Mouse (Mus musculus) CH12.LX (cell line): ENCODE data around the gene Gopc. TPM values are rescaled to one million over a fixed set of nuclear protein-coding genes. Genes with fewer than 3 reads are reported as not detected.
A peak's percentile ranks its signal among the peaks of the same experiment; 100 is the strongest.
"Not testable (repeated sequence)": the region's sequence is repeated elsewhere in the genome, so short reads cannot be mapped to it uniquely, and the experiment has no call there.

Experiments
- DNase-seq: peaks from one replicate; pipeline ENCODE4 v3.0.0-alpha.2; 2013; ENCODE audit errors: extremely low read depth
- H3K27ac ChIP-seq: 2 replicates; pipeline ENCODE4 v1.5.1; 2012; ENCODE audit warnings: low read depth, mild to moderate bottlenecking, control low read depth, moderate library complexity; ENCODE audit not compliant: insufficient read depth
- H3K27me3 ChIP-seq: replicated peaks from 2 replicates; pipeline ENCODE3; 2012; ENCODE audit warnings: inconsistent platforms
- H3K36me3 ChIP-seq, 2 experiments: replicated peaks in 1 of 2; 2 replicates each; pipeline versions ENCODE3 to v1.6.1; 2012; ENCODE audit warnings: inconsistent platforms in 1 of 2, low read length in 1 of 2, mild to moderate bottlenecking in 1 of 2, mixed read lengths in 1 of 2, moderate library complexity in 1 of 2; ENCODE audit not compliant: control insufficient read depth in 1 of 2, insufficient read depth in 1 of 2
- H3K4me1 ChIP-seq, 2 experiments: 2 replicates each; pipeline ENCODE4 v1.6.1; 2012; ENCODE audit warnings: inconsistent platforms in 1 of 2, moderate library complexity in 1 of 2; ENCODE audit not compliant: insufficient read depth in 2 of 2, control insufficient read depth in 1 of 2
- H3K4me2 ChIP-seq: 2 replicates; pipeline ENCODE4 v1.6.1; 2012; ENCODE audit warnings: low read depth, mild to moderate bottlenecking, control low read depth; ENCODE audit not compliant: poor library complexity, insufficient read depth, severe bottlenecking
- H3K4me3 ChIP-seq, 3 experiments: fragments of 150-350 bp in 1 of 3; sonication (generic) in 1 of 3; replicated peaks in 1 of 3; 2 replicates each; pipeline versions ENCODE3 to v1.5.1; 2011 to 2012; ENCODE audit warnings: low read depth in 2 of 3, low read length in 2 of 3, mild to moderate bottlenecking in 2 of 3, moderate library complexity in 2 of 3, control low read depth in 1 of 3, improper control_type of control experiment in 1 of 3, inconsistent platforms in 1 of 3, mixed read lengths in 1 of 3; ENCODE audit not compliant: poor library complexity in 1 of 3
- H3K79me2 ChIP-seq: replicated peaks from 2 replicates; pipeline ENCODE4 v1.6.1; 2012; ENCODE audit warnings: mild to moderate bottlenecking, moderate library complexity; ENCODE audit not compliant: control insufficient read depth, poor library complexity, insufficient read depth, severe bottlenecking; ENCODE audit errors: extremely low read depth
- H3K9ac ChIP-seq: 2 replicates; pipeline ENCODE4 v1.6.1; 2012; ENCODE audit warnings: low read depth, mild to moderate bottlenecking, control low read depth, moderate library complexity; ENCODE audit not compliant: insufficient read depth
- H3K9me3 ChIP-seq: replicated peaks from 2 replicates; pipeline ENCODE3; 2012; ENCODE audit warnings: low read length, inconsistent platforms, mixed read lengths
- BHLHE40 ChIP-seq: IDR thresholded peaks from 2 replicates; pipeline ENCODE4 v1.6.1; 2011; ENCODE audit warnings: mild to moderate bottlenecking, low read depth, low read length, improper control_type of control experiment
- CHD1 ChIP-seq: IDR thresholded peaks from 2 replicates; pipeline ENCODE4 v1.6.1; 2012; ENCODE audit warnings: low read depth, low read length, improper control_type of control experiment, inconsistent platforms
- E2F4 ChIP-seq: IDR thresholded peaks from 2 replicates; pipeline ENCODE4 v1.6.1; 2011; ENCODE audit warnings: low read depth, low read length, improper control_type of control experiment; ENCODE audit not compliant: insufficient replicate concordance
- ELF1 ChIP-seq: IDR thresholded peaks from 2 replicates; pipeline ENCODE4 v1.6.1; 2014; ENCODE audit warnings: low read depth, mild to moderate bottlenecking, inconsistent platforms, low read length, improper control_type of control experiment
- ETS1 ChIP-seq: conservative IDR thresholded peaks from 2 replicates; pipeline ENCODE4 v1.6.1; 2012; ENCODE audit warnings: low read depth, mild to moderate bottlenecking, inconsistent platforms, low read length, improper control_type of control experiment, moderate library complexity
- GABPA ChIP-seq: IDR thresholded peaks from 2 replicates; pipeline ENCODE4 v1.6.1; 2012; ENCODE audit warnings: low read depth, low read length, improper control_type of control experiment, inconsistent platforms; ENCODE audit not compliant: insufficient replicate concordance
- HCFC1 ChIP-seq: IDR thresholded peaks from 2 replicates; pipeline ENCODE4 v1.6.1; 2012; ENCODE audit warnings: low read depth, mild to moderate bottlenecking, inconsistent platforms, low read length, improper control_type of control experiment
- IRF4 ChIP-seq: IDR thresholded peaks from 2 replicates; pipeline ENCODE4 v1.6.1; 2014; ENCODE audit warnings: low read depth, mild to moderate bottlenecking, inconsistent platforms, low read length, improper control_type of control experiment
- JUND ChIP-seq: conservative IDR thresholded peaks from 2 replicates; pipeline ENCODE4 v1.6.1; 2011; ENCODE audit warnings: low read depth, low read length, improper control_type of control experiment
- MAX ChIP-seq: IDR thresholded peaks from 2 replicates; pipeline ENCODE4 v1.6.1; 2011; ENCODE audit warnings: low read length, improper control_type of control experiment
- MAZ ChIP-seq: IDR thresholded peaks from 2 replicates; pipeline ENCODE4 v1.6.1; 2012; ENCODE audit warnings: low read depth, mild to moderate bottlenecking, inconsistent platforms, low read length, improper control_type of control experiment, moderate library complexity
- MEF2A ChIP-seq: IDR thresholded peaks from 2 replicates; pipeline ENCODE4 v1.6.1; 2014; ENCODE audit warnings: low read depth, mild to moderate bottlenecking, inconsistent platforms, low read length, improper control_type of control experiment, borderline replicate concordance
- MXI1 ChIP-seq: IDR thresholded peaks from 2 replicates; pipeline ENCODE4 v1.6.1; 2011; ENCODE audit warnings: mild to moderate bottlenecking, low read depth, low read length, improper control_type of control experiment
- MYC ChIP-seq: IDR thresholded peaks from 2 replicates; pipeline ENCODE4 v1.6.1; 2011; ENCODE audit warnings: low read depth, mild to moderate bottlenecking, improper control_type of control experiment, low read length
- NELFE ChIP-seq: IDR thresholded peaks from 2 replicates; pipeline ENCODE4 v1.6.1; 2011; ENCODE audit warnings: low read depth, low read length, improper control_type of control experiment
- NRF1 ChIP-seq: IDR thresholded peaks from 2 replicates; pipeline ENCODE4 v1.6.1; 2014; ENCODE audit warnings: low read depth, mild to moderate bottlenecking, inconsistent platforms, low read length, improper control_type of control experiment, moderate library complexity
- POLR2A ChIP-seq: IDR thresholded peaks from 2 replicates; pipeline ENCODE4 v1.6.1; 2011; ENCODE audit warnings: low read depth, mild to moderate bottlenecking, improper control_type of control experiment, low read length
- POLR2AphosphoS2 ChIP-seq: IDR thresholded peaks from 2 replicates; pipeline ENCODE4 v1.6.1; 2011; ENCODE audit warnings: low read depth, low read length, improper control_type of control experiment
- SIN3A ChIP-seq: IDR thresholded peaks from 2 replicates; pipeline ENCODE4 v1.6.1; 2012; ENCODE audit warnings: low read length, improper control_type of control experiment, inconsistent platforms
- SMC3 ChIP-seq: IDR thresholded peaks from 2 replicates; pipeline ENCODE4 v1.6.1; 2011; ENCODE audit warnings: low read depth, low read length, improper control_type of control experiment
- TBP ChIP-seq: conservative IDR thresholded peaks from 2 replicates; pipeline ENCODE4 v1.6.1; 2011; ENCODE audit warnings: low read depth, low read length, improper control_type of control experiment
- TCF12 ChIP-seq: IDR thresholded peaks from 2 replicates; pipeline ENCODE4 v1.6.1; 2014; ENCODE audit warnings: low read depth, mild to moderate bottlenecking, inconsistent platforms, low read length, improper control_type of control experiment
- USF2 ChIP-seq: conservative IDR thresholded peaks from 2 replicates; pipeline ENCODE4 v1.6.1; 2011; ENCODE audit warnings: low read depth, low read length, improper control_type of control experiment
- ZC3H11A ChIP-seq: IDR thresholded peaks from 2 replicates; pipeline ENCODE4 v1.6.1; 2012; ENCODE audit warnings: low read depth, mild to moderate bottlenecking, inconsistent platforms, low read length, improper control_type of control experiment
- ZKSCAN1 ChIP-seq: IDR thresholded peaks from 2 replicates; pipeline ENCODE4 v1.6.1; 2012; ENCODE audit warnings: low read depth, inconsistent platforms, low read length, improper control_type of control experiment, borderline replicate concordance
- ZNF384 ChIP-seq: IDR thresholded peaks from 2 replicates; pipeline ENCODE4 v1.6.1; 2012; ENCODE audit warnings: low read depth, low read length, improper control_type of control experiment, inconsistent platforms
- dilution Hi-C: fragments of 300-500 bp; cut with MboI; formaldehyde crosslinking; loops from 2 replicates; pipeline ENCODE4 v1.14.3; 2020; ENCODE audit warnings: low sequenced_read_pairs; ENCODE audit not compliant: extremely low pct_unique_long_range_greater_than_20kb, extremely low pct_ligation_motif_present
- in situ Hi-C: fragments of 300-500 bp; cut with MboI; formaldehyde crosslinking; loops from 3 replicates; pipeline ENCODE4 v1.14.3; 2019; ENCODE audit warnings: low sequenced_read_pairs, low pct_ligation_motif_present, low pct_unique_long_range_greater_than_20kb, mixed read lengths
- polyA plus RNA-seq: library from polyadenylated mRNA; unstranded; fragments of >175 nt; gene quantifications from 2 replicates; pipeline ENCODE4 v1.2.1, GENCODE M21; 2012; ENCODE audit warnings: low read depth; ENCODE audit not compliant: insufficient read length
- total RNA-seq, 2 experiments: library from RNA; depleted of rRNA; stranded (reverse); fragments of 300-350 nt in 1 of 2; fragments of >200 nt in 1 of 2; gene quantifications; 2 replicates each; pipeline ENCODE4 v1.2.3; 2012 to 2014

Gene Gopc
- total and polyA plus RNA-seq, 3 experiments: 9.8 to 17.6 (median 13.1) TPM

GRCm38 (mm10) chr10:52358467-52358866, 23.5 kb downstream of the Gopc start, which contains the start of gene Gm26741:
Gene Gm26741 (plus strand): TSS chr10:52358767.
- no peak for DNase-seq
- H3K27me3 ChIP-seq: no peaks in the 10 kb centered on the region
- peaks cover 0 to 6% of the 10 kb centered on the region in 2 experiments; a peak in 2 of 4 replicates for H3K4me1 ChIP-seq
- H3K79me2 ChIP-seq: no peaks in the 10 kb centered on the region
- H3K27ac ChIP-seq: no peak within 1 kb of the TSS
- TF ChIP-seq MAZ (no peak), ZC3H11A (no peak), SIN3A (no peak), USF2 (no peak), CHD1 (no peak), MXI1 (no peak), JUND (no peak), TCF12 (no peak), NRF1 (no peak), TBP (no peak), MYC (no peak), POLR2AphosphoS2 (no peak), IRF4 (no peak), BHLHE40 (no peak), MAX (no peak), GABPA (no peak), ZNF384 (no peak), ZKSCAN1 (no peak), SMC3 (no peak), ELF1 (no peak)
- H3K36me3 ChIP-seq: peaks cover 9 to 53% of the 10 kb centered on the region in 2 experiments
- dilution Hi-C loops: no loop called here
- H3K4me2 ChIP-seq: no peak within 1 kb of the TSS
- no peak within 1 kb of the TSS for H3K4me3 ChIP-seq
- H3K9ac ChIP-seq: no peak within 1 kb of the TSS
- H3K9me3 ChIP-seq: no peaks in the 10 kb centered on the region
- in situ Hi-C loops: no loop called here

DNA sequence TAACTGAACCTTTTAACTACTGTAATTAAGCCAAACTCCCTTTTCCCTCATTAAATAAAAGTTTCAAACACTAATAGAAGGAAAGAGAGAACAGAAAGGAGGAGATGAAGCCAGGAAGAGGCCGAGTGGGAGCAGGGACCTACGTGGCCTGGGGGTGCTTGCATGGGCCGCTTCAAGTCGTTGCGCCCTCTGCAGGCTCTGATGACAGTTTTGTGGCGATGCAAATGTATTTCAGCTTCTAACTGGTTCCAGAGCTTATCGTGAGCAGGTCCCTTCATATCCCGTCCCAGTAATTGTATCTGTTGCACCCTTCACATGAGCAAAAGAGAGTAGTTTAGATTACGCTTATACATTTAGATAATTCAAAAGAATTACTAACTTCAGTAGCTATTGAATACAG, 28.7 kb downstream of the Gopc start:
- Histone ChIP-seq H3K4me1 (no peaks in the 10 kb centered on the region), H3K79me2 (no peaks in the 10 kb centered on the region), H3K27ac (no peak overlapping the region), H3K4me3 (no peak overlapping the region), H3K9me3 (no peaks in the 10 kb centered on the region), H3K9ac (no peak overlapping the region), H3K36me3 (peaks cover 22 to 80% of the 10 kb centered on the region in 2 experiments), H3K4me2 (no peak overlapping the region), H3K27me3 (no peaks in the 10 kb centered on the region)
- DNase-seq: no peak
- dilution Hi-C loops: no loop called here
- TF ChIP-seq NELFE (no peak), NRF1 (no peak), MAZ (no peak), MEF2A (no peak), IRF4 (no peak), GABPA (no peak), POLR2A (no peak), TBP (no peak), E2F4 (no peak), ETS1 (no peak), ZC3H11A (no peak), CHD1 (no peak), HCFC1 (no peak), USF2 (no peak), BHLHE40 (no peak)
- in situ Hi-C loops: no loop called here

DNA sequence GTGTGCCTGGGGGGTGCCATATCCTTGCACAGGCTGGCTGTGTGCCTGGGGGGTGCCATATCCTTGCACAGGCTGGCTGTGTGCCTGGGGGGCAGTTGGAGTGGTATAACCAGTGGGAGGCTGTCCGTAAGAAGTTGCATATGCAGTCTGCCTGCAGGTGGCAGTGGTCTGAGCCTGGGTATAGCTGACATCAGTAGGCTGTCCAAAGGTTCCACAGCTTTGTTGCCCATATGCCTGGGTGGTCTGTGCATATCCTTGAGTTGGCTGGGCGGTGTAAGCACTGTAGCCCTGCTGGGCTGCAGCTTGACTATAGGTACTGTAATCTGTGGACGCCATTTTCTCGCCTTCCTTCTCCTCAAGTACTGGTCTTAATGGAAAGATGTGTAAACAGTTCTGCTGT, 38.6 kb downstream of the Gopc start:
- H3K36me3 ChIP-seq: peaks cover 39 to 77% of the 10 kb centered on the region in 2 experiments
- H3K27me3 ChIP-seq, H3K79me2 ChIP-seq, H3K4me3 ChIP-seq, dilution Hi-C loops, H3K4me2 ChIP-seq, H3K27ac ChIP-seq, H3K9ac ChIP-seq, H3K9me3 ChIP-seq, H3K4me1 ChIP-seq, in situ Hi-C loops: not testable (repeated sequence)
- DNase-seq: peak; percentile 12
